Mouse (Mus musculus) neural tube, embryonic 15.5 days (tissue): ENCODE measurements around the gene Tgif1. TPM values are rescaled to one million over a fixed set of nuclear protein-coding genes. Genes with fewer than 3 reads are reported as not detected.

Source experiments
- ATAC-seq: fragments of 200-750 bp; cut with Nextera tagmentation; 2 replicates; pipeline ENCODE4 v1.8.0; 2017; ENCODE audit warnings: mild to moderate bottlenecking, moderate TSS enrichment, moderate library complexity; ENCODE audit not compliant: low FRiP score
- H3K27ac ChIP-seq: fragments of 300-500 bp; sonication (generic); replicated peaks from 2 replicates; pipeline ENCODE4 v1.5.1; 2015; ENCODE audit warnings: mild to moderate bottlenecking, inconsistent platforms
- H3K27me3 ChIP-seq: fragments of 300-500 bp; sonication (generic); replicated peaks from 2 replicates; pipeline ENCODE4 v1.6.1; 2015; ENCODE audit warnings: inconsistent platforms
- H3K36me3 ChIP-seq: fragments of 300-500 bp; sonication (generic); 2 replicates; pipeline ENCODE4 v1.6.1; 2015; ENCODE audit warnings: inconsistent platforms
- H3K4me1 ChIP-seq: fragments of 300-500 bp; sonication (generic); 2 replicates; pipeline ENCODE4 v1.6.1; 2015; ENCODE audit warnings: inconsistent platforms
- H3K4me2 ChIP-seq: fragments of 300-500 bp; sonication (generic); 2 replicates; pipeline ENCODE4 v1.6.1; 2015; ENCODE audit warnings: inconsistent platforms, mild to moderate bottlenecking, moderate library complexity
- H3K4me3 ChIP-seq: fragments of 300-500 bp; sonication (generic); replicated peaks from 2 replicates; pipeline ENCODE4 v1.5.1; 2015; ENCODE audit warnings: mild to moderate bottlenecking, inconsistent platforms
- H3K9ac ChIP-seq: fragments of 300-500 bp; sonication (generic); replicated peaks from 2 replicates; pipeline ENCODE4 v1.6.1; 2015; ENCODE audit warnings: mild to moderate bottlenecking, inconsistent platforms
- H3K9me3 ChIP-seq: fragments of 300-500 bp; sonication (generic); replicated peaks from 2 replicates; pipeline ENCODE4 v1.6.1; 2016; ENCODE audit warnings: inconsistent platforms
- WGBS: fragments of 180-500 bp; shearing (Covaris S2); methylation state at CpG from one replicate; pipeline ENCODE4 v1.1.7; 2015; ENCODE audit warnings: mixed read lengths; 5-methylcytosine and 5-hydroxymethylcytosine counted together
- polyA plus RNA-seq: library from polyadenylated mRNA; unstranded; fragments of >200 nt; fragmentation: Nextera tagmentation; extraction: Ambion mirVana; gene quantifications from 2 replicates; pipeline ENCODE4 v1.2.1, GENCODE M21; 2015

Gene Tgif1
- polyA plus RNA-seq, 1 experiment from 2014 or later, result 11.3 TPM

- WGBS, result 84% methylated on average over 3 of the region's 3 CpGs
- no peak for ATAC-seq
- Histone ChIP-seq H3K36me3 (no peaks in the 10 kb centered on the region), H3K4me1 (no peaks in the 10 kb centered on the region), H3K4me2 (no peak overlapping the region), H3K9ac (no peak overlapping the region), H3K9me3 (no peaks in the 10 kb centered on the region), H3K27ac (no peak overlapping the region), H3K27me3 (no peaks in the 10 kb centered on the region), H3K4me3 (no peak overlapping the region)
Measured at GRCm38 (mm10) chr17:70864645-70865044, 11.3 kb upstream of the Tgif1 start.

- Histone ChIP-seq H3K4me1 (no peaks in the 10 kb centered on the region), H3K4me2 (no peak overlapping the region), H3K4me3 (no peak overlapping the region), H3K9ac (no peak overlapping the region), H3K27me3 (no peaks in the 10 kb centered on the region), H3K27ac (no peak overlapping the region), H3K9me3 (no peaks in the 10 kb centered on the region), H3K36me3 (no peaks in the 10 kb centered on the region)
- ATAC-seq, result no peak
- WGBS, result 98% methylated on average over 8 of the region's 8 CpGs
Measured at GRCm38 (mm10) chr17:70864117-70864516, 10.8 kb upstream of the Tgif1 start.

GRCm38 (mm10) chr17:70858814-70859213 is 5.5 kb upstream of the Tgif1 start:
- no peak overlapping the region for H3K9ac ChIP-seq
- H3K4me1 ChIP-seq, result peaks cover 3% of the 10 kb centered on the region
- no peak overlapping the region for H3K4me3 ChIP-seq
- no peak overlapping the region for H3K27ac ChIP-seq
- H3K36me3 ChIP-seq, result no peaks in the 10 kb centered on the region
- 81% methylated on average over 4 of the region's 4 CpGs for WGBS
- ATAC-seq, result no peak
- H3K4me2 ChIP-seq, result no peak overlapping the region
- peaks cover 3% of the 10 kb centered on the region; the same call in 1 of the 2 replicates for H3K27me3 ChIP-seq
- no peaks in the 10 kb centered on the region for H3K9me3 ChIP-seq

GRCm38 (mm10) chr17:70856871-70857415 is 3.6 kb upstream of the Tgif1 start:
- no peak for ATAC-seq
- Histone ChIP-seq H3K36me3 (no peaks in the 10 kb centered on the region), H3K27me3 (peaks cover 4% of the 10 kb centered on the region; the same call in 1 of the 2 replicates), H3K4me1 (peaks cover 21% of the 10 kb centered on the region), H3K9me3 (no peaks in the 10 kb centered on the region), H3K27ac (no peak overlapping the region), H3K9ac (no peak overlapping the region), H3K4me3 (no peak overlapping the region), H3K4me2 (no peak overlapping the region)
- WGBS, result 34% methylated on average over 12 of the region's 12 CpGs

GRCm38 (mm10) chr17:70854021-70854420 is 675 bp upstream of the Tgif1 start:
- WGBS, result 27% methylated on average over 6 of the region's 6 CpGs
- no peaks in the 10 kb centered on the region for H3K36me3 ChIP-seq
- H3K4me2 ChIP-seq, result peak overlapping the region; percentile 98
- H3K4me1 ChIP-seq, result peaks cover 49% of the 10 kb centered on the region
- H3K4me3 ChIP-seq, result peak overlapping the region; percentile 56
- peak overlapping the region; percentile 89; the same call in 1 of the 2 replicates for H3K27ac ChIP-seq
- no peaks in the 10 kb centered on the region for H3K9me3 ChIP-seq
- ATAC-seq, result no peak
- peaks cover 19% of the 10 kb centered on the region for H3K27me3 ChIP-seq
- H3K9ac ChIP-seq, result no peak overlapping the region

- Histone ChIP-seq H3K4me2 (peak overlapping the region; percentile 98), H3K27me3 (peaks cover 21% of the 10 kb centered on the region), H3K27ac (peak overlapping the region; percentile 89), H3K9ac (peak overlapping the region; percentile 71), H3K4me3 (peak overlapping the region; percentile 56), H3K9me3 (no peaks in the 10 kb centered on the region), H3K36me3 (no peaks in the 10 kb centered on the region), H3K4me1 (peaks cover 56% of the 10 kb centered on the region)
- ATAC-seq, result peak; percentile 67
- under 1% methylated on average over 51 of the region's 51 CpGs for WGBS
Measured at GRCm38 (mm10) chr17:70852686-70853386, 510 bp downstream of the Tgif1 start.

GRCm38 (mm10) chr17:70852011-70852685 is 1.2 kb downstream of the Tgif1 start:
- H3K4me1 ChIP-seq, result peaks cover 56% of the 10 kb centered on the region

GRCm38 (mm10) chr17:70850996-70851991 is 2.1 kb downstream of the Tgif1 start:
- Histone ChIP-seq H3K4me3 (peak overlapping the region; percentile 56), H3K4me2 (peak overlapping the region; percentile 98), H3K4me1 (peaks cover 56% of the 10 kb centered on the region), H3K36me3 (no peaks in the 10 kb centered on the region), H3K9me3 (no peaks in the 10 kb centered on the region), H3K9ac (peak overlapping the region; percentile 71), H3K27me3 (peaks cover 21% of the 10 kb centered on the region), H3K27ac (peak overlapping the region; percentile 89)
- under 1% methylated on average over 54 of the region's 54 CpGs for WGBS
- ATAC-seq, result peak; percentile 25; the same call in 1 of the 2 replicates

More at GRCm38 (mm10) chr17:70852011-70852685, 1.2 kb downstream of the Tgif1 start:
- H3K27ac ChIP-seq, result peak overlapping the region; percentile 89
- H3K4me2 ChIP-seq, result peak overlapping the region; percentile 98
- 0% methylated on average over 29 of the region's 29 CpGs for WGBS
- no peaks in the 10 kb centered on the region for H3K9me3 ChIP-seq
- no peaks in the 10 kb centered on the region for H3K36me3 ChIP-seq
- H3K4me3 ChIP-seq, result peak overlapping the region; percentile 56
- H3K9ac ChIP-seq, result peak overlapping the region; percentile 71
- peaks cover 21% of the 10 kb centered on the region for H3K27me3 ChIP-seq
- ATAC-seq, result no peak

- Histone ChIP-seq H3K9ac (peak overlapping the region; percentile 51), H3K4me3 (peak overlapping the region; percentile 56), H3K36me3 (no peaks in the 10 kb centered on the region), H3K27me3 (peaks cover 21% of the 10 kb centered on the region), H3K4me1 (peaks cover 56% of the 10 kb centered on the region), H3K4me2 (peak overlapping the region; percentile 98), H3K9me3 (no peaks in the 10 kb centered on the region), H3K27ac (peak overlapping the region; percentile 89)
- under 1% methylated on average over 40 of the region's 40 CpGs for WGBS
- ATAC-seq, result no peak
Measured at GRCm38 (mm10) chr17:70850233-70850995, 2.9 kb downstream of the Tgif1 start.

GRCm38 (mm10) chr17:70849399-70850232 is 3.7 kb downstream of the Tgif1 start:
- peaks cover 63% of the 10 kb centered on the region for H3K4me1 ChIP-seq
- peaks cover 21% of the 10 kb centered on the region for H3K27me3 ChIP-seq
- H3K4me3 ChIP-seq, result peak overlapping the region; percentile 56

More at GRCm38 (mm10) chr17:70849399-70850232, 3.7 kb downstream of the Tgif1 start:
- Histone ChIP-seq H3K9me3 (no peaks in the 10 kb centered on the region), H3K4me2 (peak overlapping the region; percentile 98), H3K36me3 (no peaks in the 10 kb centered on the region), H3K9ac (peak overlapping the region; percentile 51), H3K27ac (peak overlapping the region; percentile 89)
- under 1% methylated on average over 33 of the region's 33 CpGs for WGBS
- no peak for ATAC-seq
